Mouse (Mus musculus) liver, embryonic 14.5 days (tissue): ENCODE measurements around the gene Pla2g16. TPM values are rescaled to one million over a fixed set of nuclear protein-coding genes. Genes with fewer than 3 reads are reported as not detected.

Source experiments
- ATAC-seq: fragments of 200-750 bp; cut with Nextera tagmentation; 2 replicates; pipeline ENCODE4 v1.8.0; 2017; ENCODE audit warnings: moderate number of reproducible peaks, mild to moderate bottlenecking, moderate library complexity; ENCODE audit not compliant: insufficient read depth
- DNase-seq, 3 experiments: peaks; one replicate each; pipeline ENCODE4 v3.0.0-alpha.2; 2012 to 2013; ENCODE audit warnings: low read depth in 3 of 3, low spot score in 3 of 3
- H3K27ac ChIP-seq: fragments of 300-500 bp; sonication (generic); 2 replicates; pipeline ENCODE4 v1.5.1; 2014; ENCODE audit warnings: moderate library complexity, mild to moderate bottlenecking, control low read depth, inconsistent platforms
- H3K27me3 ChIP-seq: fragments of 300-500 bp; sonication (generic); 2 replicates; pipeline ENCODE4 v1.6.1; 2014; ENCODE audit warnings: mild to moderate bottlenecking, low read length, moderate library complexity; ENCODE audit not compliant: control insufficient read depth, insufficient read depth
- H3K36me3 ChIP-seq: fragments of 300-500 bp; sonication (generic); replicated peaks from 2 replicates; pipeline ENCODE4 v1.6.1; 2014; ENCODE audit warnings: low read depth; ENCODE audit not compliant: control insufficient read depth, insufficient read depth
- H3K4me1 ChIP-seq, 2 experiments: fragments of 200-500 bp in 1 of 2; fragments of 300-500 bp in 1 of 2; sonication (generic) in 1 of 2; replicated peaks; 2 replicates each; pipeline ENCODE4 v1.6.1; 2012 to 2014; ENCODE audit warnings: antibody characterized with exemption in 1 of 2, inconsistent platforms in 1 of 2, low read length in 1 of 2; ENCODE audit not compliant: control insufficient read depth in 2 of 2, insufficient read depth in 2 of 2
- H3K4me2 ChIP-seq: fragments of 300-500 bp; sonication (generic); 2 replicates; pipeline ENCODE4 v1.6.1; 2014; ENCODE audit warnings: low read depth, mild to moderate bottlenecking, control low read depth, moderate library complexity
- H3K4me3 ChIP-seq, 2 experiments: fragments of 200-500 bp in 1 of 2; fragments of 300-500 bp in 1 of 2; sonication (generic) in 1 of 2; 2 replicates each; pipeline ENCODE4 v1.5.1; 2012 to 2014; ENCODE audit warnings: low read depth in 2 of 2, low read length in 2 of 2, mild to moderate bottlenecking in 2 of 2, control low read depth in 1 of 2, inconsistent platforms in 1 of 2, moderate library complexity in 1 of 2; ENCODE audit not compliant: insufficient read depth in 1 of 2
- H3K9ac ChIP-seq: fragments of 300-500 bp; sonication (generic); replicated peaks from 2 replicates; pipeline ENCODE4 v1.6.1; 2014; ENCODE audit warnings: mild to moderate bottlenecking, control low read depth, moderate library complexity
- H3K9me3 ChIP-seq: fragments of 300-500 bp; sonication (generic); 2 replicates; pipeline ENCODE4 v1.6.1; 2016; ENCODE audit warnings: low read length, mixed read lengths; ENCODE audit not compliant: control insufficient read depth
- CTCF ChIP-seq: IDR thresholded peaks from 2 replicates; pipeline ENCODE4 v1.5.1; 2016; ENCODE audit warnings: antibody characterized with exemption, low read depth, control low read depth
- EP300 ChIP-seq: IDR thresholded peaks from 2 replicates; pipeline ENCODE4 v1.6.1; 2016; ENCODE audit warnings: antibody characterized with exemption, low read depth
- WGBS: fragments of 180-500 bp; shearing (Covaris S2); extraction: QIAGEN DNeasy Blood & Tissue Kit; methylation state at CpG from one replicate; pipeline ENCODE4 v1.1.7; 2014; ENCODE audit not compliant: insufficient replicate concordance; 5-methylcytosine and 5-hydroxymethylcytosine counted together
- polyA plus RNA-seq, 2 experiments: library from polyadenylated mRNA; depleted of rRNA in 1 of 2; stranded (reverse) in 1 of 2; unstranded in 1 of 2; fragments of >200 nt; fragmentation: Nextera tagmentation in 1 of 2; extraction: Ambion mirVana in 1 of 2; gene quantifications; 2 replicates each; pipeline versions ENCODE4 v1.2.1 to v1.2.3; 2012 to 2014

Pla2g16 gene
- polyA plus RNA-seq, 2 experiments = 22.5 to 30.5 TPM

DNA sequence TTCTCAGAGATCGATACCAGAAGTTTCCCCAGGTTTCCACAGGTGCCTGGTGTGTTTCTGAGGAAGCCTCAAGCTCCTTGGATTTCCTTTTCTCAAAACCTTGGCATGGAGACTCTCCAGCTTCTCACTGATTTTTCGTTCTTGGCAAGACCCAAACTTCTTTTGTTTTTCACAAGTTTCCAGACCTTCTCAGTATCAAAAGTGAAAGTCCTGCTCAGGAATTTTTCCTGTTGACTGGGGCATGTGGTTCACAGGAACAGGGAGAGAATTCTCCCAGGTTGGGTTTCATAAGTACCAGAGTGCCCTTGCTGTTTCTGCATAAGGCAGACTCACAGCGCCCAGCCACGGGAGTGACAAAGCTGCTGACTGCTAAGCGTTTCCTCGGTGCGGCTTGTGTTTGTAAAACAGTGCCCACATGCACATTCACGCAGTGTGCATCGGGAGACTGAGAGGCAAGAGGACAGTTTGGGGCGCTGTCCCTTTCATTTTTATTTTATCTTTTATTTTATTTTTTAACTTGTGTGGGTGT, 5.4 kb downstream of the Pla2g16 start:
- Histone ChIP-seq H3K9ac (no peak overlapping the region; the same call in 1 of the 2 replicates), H3K27ac (no peak overlapping the region), H3K9me3 (no peaks in the 10 kb centered on the region), H3K36me3 (no peaks in the 10 kb centered on the region), H3K4me3 (no peak overlapping the region), H3K4me2 (no peak overlapping the region), H3K4me1 (peaks cover 0 to 9% of the 10 kb centered on the region in 2 experiments; a peak in 2 of 4 replicates), H3K27me3 (no peaks in the 10 kb centered on the region)
- TF ChIP-seq EP300 = no peak
- no peak for TF ChIP-seq CTCF
- DNase-seq (no peak), ATAC-seq (no peak)
- 79% methylated on average over 10 of the region's 10 CpGs for WGBS

DNA sequence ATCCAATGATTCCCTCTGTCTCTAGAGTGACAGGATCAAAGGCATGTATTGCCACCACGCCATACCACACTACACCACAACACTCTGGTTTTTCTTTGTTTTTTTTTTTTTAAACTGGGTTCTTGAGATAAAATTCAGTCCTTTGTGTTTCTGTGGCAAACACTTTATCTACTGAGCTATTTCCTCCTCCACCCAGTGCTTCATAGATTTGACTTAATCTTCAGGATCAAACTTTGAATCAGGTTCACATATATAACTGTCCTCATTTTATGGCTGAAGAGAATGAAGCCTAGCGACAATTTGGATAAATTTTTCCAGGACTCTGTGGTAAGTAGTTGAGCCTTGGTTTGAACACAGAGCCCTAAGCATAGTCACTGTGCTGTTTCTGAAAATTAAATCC, 6.4 kb downstream of the Pla2g16 start:
- Histone ChIP-seq H3K4me1 (peaks cover 0 to under 1% of the 10 kb centered on the region in 2 experiments; a peak in 1 of 4 replicates), H3K4me3 (no peak overlapping the region), H3K36me3 (no peaks in the 10 kb centered on the region), H3K9ac (no peak overlapping the region), H3K27me3 (no peaks in the 10 kb centered on the region), H3K9me3 (no peaks in the 10 kb centered on the region), H3K27ac (no peak overlapping the region), H3K4me2 (no peak overlapping the region)
- no peak for ATAC-seq
- DNase-seq = no peak
- WGBS = 58% methylated on average over 2 of the region's 2 CpGs
- TF ChIP-seq EP300 (no peak), CTCF (no peak)

DNA sequence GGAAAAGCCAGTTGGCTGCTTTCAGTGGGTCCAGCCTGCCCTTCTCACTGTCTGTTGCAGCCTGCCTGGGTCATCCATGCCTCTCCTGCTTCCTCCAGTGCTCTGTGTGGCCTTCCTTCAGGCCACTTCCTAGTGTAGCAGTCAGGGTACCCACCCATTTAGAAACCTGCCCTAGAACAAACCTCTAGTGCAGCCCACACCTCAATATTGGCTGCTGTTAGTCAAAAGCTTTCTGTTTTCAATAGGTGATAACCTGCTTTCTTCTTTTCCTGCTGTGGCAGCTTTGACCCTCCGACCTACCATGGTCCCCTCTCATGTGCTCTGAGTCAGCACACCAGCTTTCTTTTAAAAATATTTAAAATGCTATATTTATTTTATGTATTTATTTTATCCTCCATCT, 7.2 kb downstream of the Pla2g16 start:
- 75% methylated on average over 1 of the region's 1 CpGs for WGBS
- no peaks in the 10 kb centered on the region for H3K36me3 ChIP-seq
- no peak overlapping the region for H3K4me2 ChIP-seq
- no peaks in the 10 kb centered on the region for H3K9me3 ChIP-seq
- no peak for ATAC-seq
- H3K4me3 ChIP-seq = no peak overlapping the region
- no peaks in the 10 kb centered on the region for H3K4me1 ChIP-seq
- no peaks in the 10 kb centered on the region for H3K27me3 ChIP-seq
- DNase-seq = no peak
- H3K9ac ChIP-seq = no peak overlapping the region
- no peak overlapping the region for H3K27ac ChIP-seq
- TF ChIP-seq EP300 (no peak), CTCF (no peak)

DNA sequence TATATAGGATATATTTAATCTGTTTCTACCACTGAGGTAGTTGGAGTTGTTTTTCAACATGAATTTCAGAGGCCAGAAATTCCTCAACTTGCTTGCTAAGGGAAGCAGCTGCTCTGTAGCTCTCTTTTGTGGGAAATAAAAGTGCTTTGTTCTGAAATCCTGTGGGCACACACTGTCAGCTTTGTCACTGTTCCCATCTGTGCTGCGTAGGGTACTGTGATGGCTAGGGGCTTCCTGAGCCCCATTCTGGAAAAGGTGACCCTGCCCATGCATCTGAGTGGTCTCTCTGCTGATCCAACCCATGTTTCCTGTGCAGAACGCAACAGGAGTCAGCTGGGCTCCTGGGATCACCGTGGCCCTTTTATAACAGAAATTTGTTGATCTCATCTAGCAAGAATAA, 9.6 kb downstream of the Pla2g16 start:
- no peak overlapping the region for H3K4me2 ChIP-seq
- DNase-seq (no peak), ATAC-seq (no peak)
- H3K4me3 ChIP-seq = no peak overlapping the region
- 74% methylated on average over 3 of the region's 3 CpGs for WGBS
- H3K27me3 ChIP-seq = no peaks in the 10 kb centered on the region
- no peak overlapping the region for H3K27ac ChIP-seq
- H3K4me1 ChIP-seq = no peaks in the 10 kb centered on the region
- H3K9me3 ChIP-seq = no peaks in the 10 kb centered on the region
- H3K36me3 ChIP-seq = no peaks in the 10 kb centered on the region
- TF ChIP-seq CTCF (no peak), EP300 (no peak)
- no peak overlapping the region for H3K9ac ChIP-seq

DNA sequence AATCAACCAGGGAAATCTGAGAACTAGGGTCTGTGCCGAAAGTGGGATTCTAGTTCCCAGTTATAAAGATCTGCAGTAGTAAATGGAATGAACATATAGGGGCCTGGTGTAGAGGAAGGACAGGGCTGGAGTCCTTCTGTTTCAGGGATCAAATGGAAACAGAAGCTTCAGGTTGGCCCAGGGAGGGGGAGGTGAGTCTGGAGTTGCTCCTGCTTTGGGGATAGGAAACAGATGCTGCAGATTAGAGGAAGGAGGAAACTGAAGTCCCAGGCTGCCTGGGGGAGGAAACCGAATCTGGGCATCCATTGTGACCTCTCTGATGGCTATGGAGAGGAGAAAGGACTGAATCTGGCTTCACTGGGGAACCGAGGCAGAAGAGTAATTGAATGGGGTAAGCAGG, 11.1 kb downstream of the Pla2g16 start:
- H3K4me2 ChIP-seq = no peak overlapping the region
- 24% methylated on average over 3 of the region's 3 CpGs for WGBS
- no peak overlapping the region for H3K4me3 ChIP-seq
- no peak overlapping the region for H3K27ac ChIP-seq
- no peaks in the 10 kb centered on the region for H3K4me1 ChIP-seq
- DNase-seq = no peak
- TF ChIP-seq CTCF (no peak), EP300 (no peak)
- no peaks in the 10 kb centered on the region for H3K36me3 ChIP-seq
- ATAC-seq = no peak
- no peaks in the 10 kb centered on the region for H3K9me3 ChIP-seq
- H3K27me3 ChIP-seq = no peaks in the 10 kb centered on the region
- no peak overlapping the region for H3K9ac ChIP-seq
